Mouse (Mus musculus) embryonic fibroblast, embryonic 13.5 days (primary cell): ENCODE measurements at regions not wholly inside any gene's neighbourhood (a gene's known extent, or its start where the extent isn't known, plus 50 kb on each side); places are given as distances from the start of the nearest gene placed in this dataset.

ENCODE experiments used
- CTCF ChIP-seq: IDR thresholded peaks from 2 replicates; pipeline ENCODE4 v1.5.1; 2011; ENCODE audit warnings: mild to moderate bottlenecking, control low read depth, low read length, moderate library complexity, borderline replicate concordance; ENCODE audit not compliant: insufficient read depth
- POLR2A ChIP-seq: IDR thresholded peaks from 2 replicates; pipeline ENCODE4 v1.6.1; 2011; ENCODE audit warnings: low read depth, mild to moderate bottlenecking, control low read depth, low read length, moderate library complexity

DNA sequence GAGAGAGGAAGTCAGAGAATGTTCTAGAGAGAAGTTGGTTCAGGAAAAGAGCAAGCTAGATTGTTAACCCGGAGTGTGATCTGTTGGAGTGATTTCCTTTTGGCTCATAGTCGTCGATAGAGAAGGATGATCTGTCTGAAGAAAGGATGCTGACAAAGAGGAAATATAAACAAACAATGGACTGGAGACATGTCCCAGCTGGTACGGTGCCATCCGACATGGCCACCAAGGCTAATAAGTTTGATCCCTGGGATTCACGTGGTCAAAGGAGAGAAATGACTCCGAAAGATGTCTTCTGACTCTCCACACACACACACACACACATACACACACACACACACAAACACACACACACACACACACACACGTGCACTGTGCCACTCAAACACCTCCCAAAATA is 113.5 kb upstream of the Mrps10 start:
- TF ChIP-seq CTCF (no peak), POLR2A (no peak)
